Mouse (Mus musculus) embryonic facial prominence, embryonic 12.5 days (tissue): Measurements from ENCODE around the gene Ndufc1. TPM values are rescaled to one million over a fixed set of nuclear protein-coding genes. Genes with fewer than 3 reads are reported as not detected.
"Not testable (repeated sequence)": the region's sequence is repeated elsewhere in the genome, so short reads cannot be mapped to it uniquely, and the experiment has no call there.

ENCODE experiments used
- ATAC-seq: fragments of 200-750 bp; cut with Nextera tagmentation; 2 replicates; pipeline ENCODE4 v1.8.0; 2017; ENCODE audit not compliant: insufficient number of reproducible peaks, insufficient read depth, low FRiP score, low TSS enrichment
- H3K27ac ChIP-seq: fragments of 300-500 bp; sonication (generic); 2 replicates; pipeline ENCODE4 v1.5.1; 2016; ENCODE audit warnings: mild to moderate bottlenecking
- H3K27me3 ChIP-seq: fragments of 300-500 bp; sonication (generic); 2 replicates; pipeline ENCODE4 v1.6.1; 2016; ENCODE audit warnings: mild to moderate bottlenecking, moderate library complexity
- H3K36me3 ChIP-seq: fragments of 300-500 bp; sonication (generic); 2 replicates; pipeline ENCODE4 v1.6.1; 2016; ENCODE audit warnings: mild to moderate bottlenecking
- H3K4me1 ChIP-seq: fragments of 300-500 bp; sonication (generic); 2 replicates; pipeline ENCODE4 v1.6.1; 2016
- H3K4me2 ChIP-seq: fragments of 300-500 bp; sonication (generic); replicated peaks from 2 replicates; pipeline ENCODE4 v1.6.1; 2016; ENCODE audit warnings: mild to moderate bottlenecking, moderate library complexity
- H3K4me3 ChIP-seq: fragments of 300-500 bp; sonication (generic); 2 replicates; pipeline ENCODE4 v1.5.1; 2016; ENCODE audit warnings: mild to moderate bottlenecking
- H3K9ac ChIP-seq: fragments of 300-500 bp; sonication (generic); 2 replicates; pipeline ENCODE4 v1.6.1; 2016; ENCODE audit warnings: mild to moderate bottlenecking, moderate library complexity
- H3K9me3 ChIP-seq: fragments of 300-500 bp; sonication (generic); 2 replicates; pipeline ENCODE4 v1.6.1; 2016; ENCODE audit warnings: mild to moderate bottlenecking, moderate library complexity
- WGBS: fragments of 180-500 bp; shearing (Covaris S2); methylation state at CpG from one replicate; pipeline ENCODE4 v1.1.7; 2016; 5-methylcytosine and 5-hydroxymethylcytosine counted together
- polyA plus RNA-seq: library from polyadenylated mRNA; unstranded; fragments of >200 nt; fragmentation: Nextera tagmentation; extraction: Ambion mirVana; gene quantifications from 2 replicates; pipeline ENCODE4 v1.2.1, GENCODE M21; 2016

Gene Ndufc1
- polyA plus RNA-seq, 1 experiment from 2014 or later, result 685 TPM

- 71% methylated on average over 2 of the region's 3 CpGs for whole genome bisulfite sequencing
- H3K27me3 ChIP-seq, result peaks cover 31% of the 10 kb centered on the region
- H3K27ac ChIP-seq, result no peak overlapping the region
- ATAC-seq, result no peak
- no peaks in the 10 kb centered on the region for H3K4me1 ChIP-seq
- no peak overlapping the region for H3K4me2 ChIP-seq
- H3K9me3 ChIP-seq, result no peaks in the 10 kb centered on the region
- H3K4me3 ChIP-seq, result no peak overlapping the region
- H3K9ac ChIP-seq, result no peak overlapping the region
- no peaks in the 10 kb centered on the region for H3K36me3 ChIP-seq
Measured at GRCm38 (mm10) chr3:51394881-51395280, 13.9 kb downstream of the Ndufc1 start.

- 87% methylated on average over 2 of the region's 2 CpGs for WGBS
- ATAC-seq, result no peak
- H3K9ac ChIP-seq, result no peak overlapping the region
- H3K4me3 ChIP-seq, result no peak overlapping the region
- H3K27ac ChIP-seq, result no peak overlapping the region
- H3K4me2 ChIP-seq, result no peak overlapping the region
- H3K36me3 ChIP-seq, result no peaks in the 10 kb centered on the region
- H3K4me1 ChIP-seq, result peaks cover 3% of the 10 kb centered on the region; the same call in 1 of the 2 replicates
- peaks cover 31% of the 10 kb centered on the region for H3K27me3 ChIP-seq
- H3K9me3 ChIP-seq, result no peaks in the 10 kb centered on the region
Measured at GRCm38 (mm10) chr3:51393651-51394050, 15.1 kb downstream of the Ndufc1 start.

- H3K4me2 ChIP-seq, ATAC-seq, H3K27ac ChIP-seq, H3K9ac ChIP-seq, H3K4me3 ChIP-seq, H3K36me3 ChIP-seq, H3K9me3 ChIP-seq, H3K4me1 ChIP-seq: not testable (repeated sequence)
- WGBS, result 93% methylated on average over 3 of the region's 3 CpGs
- peaks cover 30% of the 10 kb centered on the region for H3K27me3 ChIP-seq
Measured at GRCm38 (mm10) chr3:51393018-51393417, 15.8 kb downstream of the Ndufc1 start.

- no peak overlapping the region for H3K4me3 ChIP-seq
- 90% methylated on average over 5 of the region's 5 CpGs for WGBS
- ATAC-seq, result no peak
- H3K27me3 ChIP-seq, result peaks cover 23% of the 10 kb centered on the region
- no peak overlapping the region for H3K9ac ChIP-seq
- peaks cover 6% of the 10 kb centered on the region; the same call in 1 of the 2 replicates for H3K4me1 ChIP-seq
- no peak overlapping the region for H3K4me2 ChIP-seq
- H3K27ac ChIP-seq, result no peak overlapping the region
- H3K9me3 ChIP-seq, result no peaks in the 10 kb centered on the region
- no peaks in the 10 kb centered on the region for H3K36me3 ChIP-seq
Measured at GRCm38 (mm10) chr3:51391591-51391990, 17.2 kb downstream of the Ndufc1 start.

- Histone ChIP-seq H3K27ac (no peak overlapping the region), H3K27me3 (peaks cover 20% of the 10 kb centered on the region), H3K9me3 (no peaks in the 10 kb centered on the region), H3K4me1 (peaks cover 7% of the 10 kb centered on the region; the same call in 1 of the 2 replicates), H3K9ac (no peak overlapping the region), H3K36me3 (no peaks in the 10 kb centered on the region), H3K4me3 (no peak overlapping the region), H3K4me2 (no peak overlapping the region)
- no peak for ATAC-seq
- WGBS, result 82% methylated on average over 5 of the region's 5 CpGs
Measured at GRCm38 (mm10) chr3:51391095-51391494, 17.7 kb downstream of the Ndufc1 start.

- H3K4me3 ChIP-seq, result 0 out of 2 replicates have a peak overlapping the region, but pooled peaks have one; percentile 16
- peak; percentile 60 for ATAC-seq
- H3K27ac ChIP-seq, result no peak overlapping the region
- peak overlapping the region; percentile 50 for H3K4me2 ChIP-seq
- H3K9me3 ChIP-seq, result no peaks in the 10 kb centered on the region
- H3K9ac ChIP-seq, result no peak overlapping the region; the same call in 1 of the 2 replicates
- H3K4me1 ChIP-seq, result peaks cover 7% of the 10 kb centered on the region; the same call in 1 of the 2 replicates
- peaks cover 7% of the 10 kb centered on the region; the same call in 1 of the 2 replicates for H3K27me3 ChIP-seq
- WGBS, result 6% methylated on average over 13 of the region's 13 CpGs
- no peaks in the 10 kb centered on the region for H3K36me3 ChIP-seq
Measured at GRCm38 (mm10) chr3:51388904-51389303, 19.9 kb downstream of the Ndufc1 start.

- Histone ChIP-seq H3K9me3 (no peaks in the 10 kb centered on the region), H3K27me3 (peaks cover 7% of the 10 kb centered on the region; the same call in 1 of the 2 replicates), H3K9ac (no peak overlapping the region), H3K36me3 (no peaks in the 10 kb centered on the region), H3K4me1 (peaks cover 7% of the 10 kb centered on the region; the same call in 1 of the 2 replicates), H3K4me3 (no peak overlapping the region), H3K4me2 (no peak overlapping the region), H3K27ac (no peak overlapping the region)
- 0 out of 2 replicates have a peak, but pooled peaks have one; percentile 44 for ATAC-seq
- WGBS, result 61% methylated on average over 8 of the region's 8 CpGs
Measured at GRCm38 (mm10) chr3:51387868-51388381, 20.9 kb downstream of the Ndufc1 start.

- H3K27me3 ChIP-seq, result peaks cover 7% of the 10 kb centered on the region; the same call in 1 of the 2 replicates
- ATAC-seq, result no peak
- no peaks in the 10 kb centered on the region for H3K36me3 ChIP-seq
- no peak overlapping the region for H3K27ac ChIP-seq
- no peak overlapping the region for H3K4me2 ChIP-seq
- H3K9ac ChIP-seq, result no peak overlapping the region
- peaks cover 7% of the 10 kb centered on the region; the same call in 1 of the 2 replicates for H3K4me1 ChIP-seq
- WGBS, result 65% methylated on average over 3 of the region's 3 CpGs
- no peak overlapping the region for H3K4me3 ChIP-seq
- no peaks in the 10 kb centered on the region for H3K9me3 ChIP-seq
Measured at GRCm38 (mm10) chr3:51387134-51387451, 21.7 kb downstream of the Ndufc1 start.

GRCm38 (mm10) chr3:51386441-51387133 is 22.2 kb downstream of the Ndufc1 start:
- Histone ChIP-seq H3K9me3 (no peaks in the 10 kb centered on the region), H3K4me3 (no peak overlapping the region), H3K27me3 (peaks cover 7% of the 10 kb centered on the region; the same call in 1 of the 2 replicates), H3K27ac (no peak overlapping the region), H3K4me1 (peaks cover 7% of the 10 kb centered on the region; the same call in 1 of the 2 replicates), H3K4me2 (no peak overlapping the region), H3K36me3 (no peaks in the 10 kb centered on the region), H3K9ac (no peak overlapping the region)
- no peak for ATAC-seq
- WGBS, result 38% methylated on average over 12 of the region's 12 CpGs

- no peak overlapping the region for H3K4me2 ChIP-seq
- 0 out of 2 replicates have a peak, but pooled peaks cover 4% of the 10 kb centered on the region for H3K27me3 ChIP-seq
- H3K4me3 ChIP-seq, result no peak overlapping the region
- H3K9me3 ChIP-seq, result no peaks in the 10 kb centered on the region
- H3K4me1 ChIP-seq, result 0 out of 2 replicates have a peak, but pooled peaks cover 5% of the 10 kb centered on the region
- H3K36me3 ChIP-seq, result no peaks in the 10 kb centered on the region
- no peak for ATAC-seq
- no peak overlapping the region for H3K9ac ChIP-seq
- WGBS, result 67% methylated on average over 12 of the region's 12 CpGs
- H3K27ac ChIP-seq, result no peak overlapping the region
Measured at GRCm38 (mm10) chr3:51383409-51383808, 25.4 kb downstream of the Ndufc1 start.

GRCm38 (mm10) chr3:51380660-51381014 is 28.2 kb downstream of the Ndufc1 start:
- ATAC-seq, result no peak
- 66% methylated on average over 4 of the region's 5 CpGs for WGBS

More at GRCm38 (mm10) chr3:51380660-51381014, 28.2 kb downstream of the Ndufc1 start:
- Histone ChIP-seq H3K4me1 (0 out of 2 replicates have a peak, but pooled peaks cover 3% of the 10 kb centered on the region), H3K4me2 (no peak overlapping the region), H3K4me3 (no peak overlapping the region), H3K27ac (no peak overlapping the region), H3K36me3 (no peaks in the 10 kb centered on the region), H3K27me3 (no peaks in the 10 kb centered on the region), H3K9me3 (no peaks in the 10 kb centered on the region), H3K9ac (no peak overlapping the region)
